Comparison of ENCODE assay signal across 22 mouse cellular contexts in genomic region chr17:29798151-29798550, GRCm38 (mm10).
DNase-seq lines count a peak whose midpoint lies in the region; ATAC-seq and TF ChIP-seq lines count a peak whose summit lies in the region.
"Had no signal": no experiment of that assay in that cellular context is flagged by ENCODE, and none has a peak within 500 bp of the region (broad histone marks: within the 10 kb centered on the region; RNA-seq: fewer than 3 reads in every experiment).

No protein-coding gene starts in this region.

- peaks cover 49% of the 10 kb centered on the region for H3K4me1 ChIP-seq in hindbrain, embryonic 13.5 days (replicated peaks)
- H3K4me1 ChIP-seq in hindbrain, embryonic 14.5 days (replicated peaks; ENCODE audit: control insufficient read depth, insufficient read depth, low read length), result peaks cover 38% of the 10 kb centered on the region
- H3K4me1 ChIP-seq in embryonic facial prominence, embryonic 13.5 days, result peaks cover 28% of the 10 kb centered on the region
- H3K4me1 ChIP-seq in midbrain, embryonic 16.5 days (ENCODE audit: control insufficient read depth, insufficient read depth, low read length), result peaks cover 30% of the 10 kb centered on the region
- no peaks in the 10 kb centered on the region for H3K4me1 ChIP-seq in intestine, postnatal 0 days (replicated peaks; ENCODE audit: control insufficient read depth, insufficient read depth, low read length)
- H3K4me1 ChIP-seq: liver, embryonic 15.5 days had no signal

- H3K9ac ChIP-seq in hindbrain, embryonic 13.5 days, result peak overlapping the region; percentile 6; the same call in 1 of the 2 replicates
- H3K9ac ChIP-seq in hindbrain, embryonic 14.5 days, result no peak overlapping the region
- H3K9ac ChIP-seq in embryonic facial prominence, embryonic 13.5 days, result no peak overlapping the region
- peak overlapping the region; percentile 23; the same call in 1 of the 2 replicates for H3K9ac ChIP-seq in midbrain, embryonic 16.5 days (ENCODE audit: low read depth, low read length)
- no peak overlapping the region for H3K9ac ChIP-seq in intestine, postnatal 0 days (ENCODE audit: low read depth, low read length)
- H3K9ac ChIP-seq: embryonic facial prominence, embryonic 12.5 days; intestine, embryonic 15.5 days; kidney, embryonic 15.5 days; limb, embryonic 15.5 days; liver, embryonic 15.5 days had no signal

- H3K36me3 ChIP-seq in hindbrain, embryonic 13.5 days, result no peaks in the 10 kb centered on the region
- no peaks in the 10 kb centered on the region for H3K36me3 ChIP-seq in hindbrain, embryonic 14.5 days (replicated peaks; ENCODE audit: control insufficient read depth, insufficient read depth)
- no peaks in the 10 kb centered on the region for H3K36me3 ChIP-seq in embryonic facial prominence, embryonic 13.5 days
- no peaks in the 10 kb centered on the region for H3K36me3 ChIP-seq in midbrain, embryonic 16.5 days (ENCODE audit: control insufficient read depth, insufficient read depth, low read length)
- H3K36me3 ChIP-seq in intestine, postnatal 0 days (ENCODE audit: control insufficient read depth, insufficient read depth), result no peaks in the 10 kb centered on the region
- H3K36me3 ChIP-seq: embryonic facial prominence, embryonic 12.5 days; G1E; intestine, embryonic 15.5 days; kidney, embryonic 15.5 days; limb, embryonic 15.5 days; liver, embryonic 15.5 days had no signal

- TF ChIP-seq CTCF in intestine, postnatal 0 days (IDR thresholded peaks at IDR 0.05; ENCODE audit: low read depth), result no peak

- WGBS in hindbrain, embryonic 13.5 days, result 39% methylated on average over 10 of the region's 10 CpGs
- WGBS in hindbrain, embryonic 14.5 days, result 35% methylated on average over 10 of the region's 10 CpGs
- 32% methylated on average over 10 of the region's 10 CpGs for WGBS in embryonic facial prominence, embryonic 13.5 days
- WGBS in midbrain, embryonic 16.5 days, result 48% methylated on average over 10 of the region's 10 CpGs
- WGBS in intestine, postnatal 0 days, result 54% methylated on average over 10 of the region's 10 CpGs

- H3K4me3 ChIP-seq in hindbrain, embryonic 13.5 days, result no peak overlapping the region
- no peak overlapping the region for H3K4me3 ChIP-seq in hindbrain, embryonic 14.5 days (replicated peaks; ENCODE audit: low read length)
- no peak overlapping the region for H3K4me3 ChIP-seq in embryonic facial prominence, embryonic 13.5 days
- H3K4me3 ChIP-seq in midbrain, embryonic 16.5 days (ENCODE audit: low read depth, low read length), result no peak overlapping the region
- no peak overlapping the region for H3K4me3 ChIP-seq in intestine, postnatal 0 days (ENCODE audit: low read depth, low read length)
- H3K4me3 ChIP-seq: embryonic facial prominence, embryonic 12.5 days; heart, adult 2 months; intestine, embryonic 15.5 days; kidney, embryonic 15.5 days; limb, embryonic 15.5 days; liver, embryonic 15.5 days had no signal

- H3K27ac ChIP-seq in hindbrain, embryonic 13.5 days, result peak overlapping the region; percentile 36
- H3K27ac ChIP-seq in hindbrain, embryonic 14.5 days, result no peak overlapping the region; the same call in 1 of the 2 replicates
- H3K27ac ChIP-seq in embryonic facial prominence, embryonic 13.5 days, result no peak overlapping the region
- H3K27ac ChIP-seq in midbrain, embryonic 16.5 days (ENCODE audit: low read length), result no peak overlapping the region
- no peak overlapping the region for H3K27ac ChIP-seq in intestine, postnatal 0 days (ENCODE audit: low read depth, low read length)
- H3K27ac ChIP-seq: embryonic facial prominence, embryonic 12.5 days; heart, adult 2 months; intestine, embryonic 15.5 days; kidney, embryonic 15.5 days; limb, embryonic 15.5 days; liver, embryonic 15.5 days had no signal

- no peak overlapping the region for H3K4me2 ChIP-seq in hindbrain, embryonic 13.5 days
- H3K4me2 ChIP-seq in hindbrain, embryonic 14.5 days (replicated peaks), result no peak overlapping the region
- peak overlapping the region; percentile 14; the same call in 1 of the 2 replicates for H3K4me2 ChIP-seq in embryonic facial prominence, embryonic 13.5 days
- no peak overlapping the region for H3K4me2 ChIP-seq in midbrain, embryonic 16.5 days (ENCODE audit: low read length)
- no peak overlapping the region for H3K4me2 ChIP-seq in intestine, postnatal 0 days (replicated peaks; ENCODE audit: low read depth)
- H3K4me2 ChIP-seq: embryonic facial prominence, embryonic 12.5 days; intestine, embryonic 15.5 days; kidney, embryonic 15.5 days; limb, embryonic 15.5 days; liver, embryonic 15.5 days had no signal

- DNase-seq in hindbrain, embryonic 14.5 days (ENCODE audit: low spot score), result no peak
- DNase-seq in R1 (ENCODE audit: low read depth, low spot score), result peak; percentile 68
- DNase-seq in right cerebral cortex, postnatal 14 days, result no peak
- DNase-seq: cerebellum, adult 8-10 months; gastrocnemius, postnatal 25 days; heart, adult 2 months; heart, postnatal 4 days; kidney, postnatal 4 days; layer of hippocampus, adult 9-11 months; spleen, adult 18-20 months; thymus, postnatal 25 days had no signal

- no peak for ATAC-seq in hindbrain, embryonic 13.5 days (ENCODE audit: low FRiP score)
- ATAC-seq in hindbrain, embryonic 14.5 days (ENCODE audit: low FRiP score), result no peak
- ATAC-seq in embryonic facial prominence, embryonic 13.5 days (ENCODE audit: insufficient number of reproducible peaks, insufficient read depth, low FRiP score, low TSS enrichment, low read depth), result no peak
- ATAC-seq in midbrain, embryonic 16.5 days, result no peak
- no peak for ATAC-seq in intestine, postnatal 0 days
- ATAC-seq: intestine, embryonic 15.5 days; lung, postnatal 0 days had no signal

- 0 out of 2 replicates have a peak, but pooled peaks cover 10% of the 10 kb centered on the region for H3K27me3 ChIP-seq in hindbrain, embryonic 13.5 days
- H3K27me3 ChIP-seq in hindbrain, embryonic 14.5 days (ENCODE audit: control insufficient read depth, insufficient read depth, low read length), result no peaks in the 10 kb centered on the region
- peaks cover 3% of the 10 kb centered on the region; the same call in 1 of the 2 replicates for H3K27me3 ChIP-seq in embryonic facial prominence, embryonic 13.5 days
- H3K27me3 ChIP-seq in midbrain, embryonic 16.5 days (ENCODE audit: control insufficient read depth, insufficient read depth, low read depth, low read length), result no peaks in the 10 kb centered on the region
- peaks cover 10% of the 10 kb centered on the region; the same call in 1 of the 2 replicates for H3K27me3 ChIP-seq in intestine, postnatal 0 days (replicated peaks; ENCODE audit: control insufficient read depth, insufficient read depth, low read length)
- H3K27me3 ChIP-seq: embryonic facial prominence, embryonic 12.5 days had no signal

- H3K9me3 ChIP-seq in hindbrain, embryonic 13.5 days, result no peaks in the 10 kb centered on the region
- H3K9me3 ChIP-seq in hindbrain, embryonic 14.5 days (ENCODE audit: control insufficient read depth, low read length), result no peaks in the 10 kb centered on the region
- no peaks in the 10 kb centered on the region for H3K9me3 ChIP-seq in embryonic facial prominence, embryonic 13.5 days
- H3K9me3 ChIP-seq in midbrain, embryonic 16.5 days (replicated peaks; ENCODE audit: control insufficient read depth, low read length, poor library complexity, severe bottlenecking), result no peaks in the 10 kb centered on the region
- H3K9me3 ChIP-seq in intestine, postnatal 0 days (ENCODE audit: control insufficient read depth), result no peaks in the 10 kb centered on the region
- H3K9me3 ChIP-seq: embryonic facial prominence, embryonic 12.5 days; G1E; intestine, embryonic 15.5 days; kidney, embryonic 15.5 days; limb, embryonic 15.5 days; liver, embryonic 15.5 days had no signal

Comparison
In these comparisons a context has a peak if more than half of its experiments do, and no peak if none do; other contexts are left out.
1. H3K9ac ChIP-seq: peak in hindbrain, embryonic 13.5 days (single experiment) and midbrain, embryonic 16.5 days (single experiment); none in hindbrain, embryonic 14.5 days (single experiment), embryonic facial prominence, embryonic 13.5 days (single experiment) and intestine, postnatal 0 days (single experiment).